Mouse (Mus musculus) neural tube, embryonic 11.5 days (tissue): ENCODE measurements around the gene Fam227b. TPM values are rescaled to one million over a fixed set of nuclear protein-coding genes. Genes with fewer than 3 reads are reported as not detected.

Experiments used
- ATAC-seq: fragments of 200-750 bp; cut with Nextera tagmentation; 2 replicates; pipeline ENCODE4 v1.8.0; 2017; ENCODE audit warnings: moderate number of reproducible peaks, mild to moderate bottlenecking, moderate TSS enrichment, moderate library complexity; ENCODE audit not compliant: insufficient read depth, low FRiP score, low TSS enrichment
- DNase-seq: peaks from one replicate; pipeline ENCODE4 v3.0.0-alpha.2; 2015; ENCODE audit warnings: low spot score
- H3K27ac ChIP-seq: fragments of 300-500 bp; sonication (generic); 2 replicates; pipeline ENCODE4 v1.5.1; 2014; ENCODE audit warnings: low read depth, mild to moderate bottlenecking, low read length
- H3K27me3 ChIP-seq: fragments of 300-500 bp; sonication (generic); 2 replicates; pipeline ENCODE4 v1.6.1; 2014; ENCODE audit warnings: mild to moderate bottlenecking, low read length, mixed read lengths; ENCODE audit not compliant: control insufficient read depth, insufficient read depth
- H3K36me3 ChIP-seq: fragments of 300-500 bp; sonication (generic); 2 replicates; pipeline ENCODE4 v1.6.1; 2014; ENCODE audit warnings: mild to moderate bottlenecking, low read length, moderate library complexity, mixed read lengths; ENCODE audit not compliant: control insufficient read depth, insufficient read depth
- H3K4me1 ChIP-seq: fragments of 300-500 bp; sonication (generic); 2 replicates; pipeline ENCODE4 v1.6.1; 2014; ENCODE audit warnings: low read length, mixed read lengths; ENCODE audit not compliant: control insufficient read depth, insufficient read depth
- H3K4me2 ChIP-seq: fragments of 300-500 bp; sonication (generic); 2 replicates; pipeline ENCODE4 v1.6.1; 2014; ENCODE audit warnings: low read depth, mild to moderate bottlenecking, moderate library complexity
- H3K4me3 ChIP-seq: fragments of 300-500 bp; sonication (generic); 2 replicates; pipeline ENCODE4 v1.5.1; 2014; ENCODE audit warnings: low read depth, low read length
- H3K9ac ChIP-seq: fragments of 300-500 bp; sonication (generic); 2 replicates; pipeline ENCODE4 v1.6.1; 2014; ENCODE audit warnings: mild to moderate bottlenecking, low read length
- H3K9me3 ChIP-seq: fragments of 300-500 bp; sonication (generic); 2 replicates; pipeline ENCODE4 v1.6.1; 2016; ENCODE audit warnings: low read length; ENCODE audit not compliant: control insufficient read depth
- WGBS: fragments of 180-500 bp; shearing (Covaris S2); extraction: QIAGEN DNeasy Blood & Tissue Kit; methylation state at CpG from one replicate; pipeline ENCODE4 v1.1.7; 2014; 5-methylcytosine and 5-hydroxymethylcytosine counted together
- polyA plus RNA-seq: library from polyadenylated mRNA; unstranded; fragments of >200 nt; fragmentation: Nextera tagmentation; extraction: Ambion mirVana; gene quantifications from 2 replicates; pipeline ENCODE4 v1.2.1, GENCODE M21; 2014

Gene Fam227b
- polyA plus RNA-seq, 1 experiment from 2014 or later: not detected

- Histone ChIP-seq H3K9me3 (no peaks in the 10 kb centered on the region), H3K27ac (no peak overlapping the region), H3K4me1 (no peaks in the 10 kb centered on the region), H3K4me3 (no peak overlapping the region), H3K4me2 (no peak overlapping the region), H3K9ac (no peak overlapping the region), H3K27me3 (no peaks in the 10 kb centered on the region), H3K36me3 (no peaks in the 10 kb centered on the region)
- 67% methylated on average over 5 of the region's 5 CpGs for WGBS
- DNase-seq (no peak), ATAC-seq (no peak)
Measured at GRCm38 (mm10) chr2:125975808-125976345, 175.9 kb downstream of the Fam227b start.

GRCm38 (mm10) chr2:125975206-125975605 is 176.6 kb downstream of the Fam227b start:
- no peak for ATAC-seq
- WGBS: 90% methylated on average over 10 of the region's 10 CpGs
- no peak overlapping the region for H3K27ac ChIP-seq
- H3K9ac ChIP-seq: no peak overlapping the region
- H3K9me3 ChIP-seq: no peaks in the 10 kb centered on the region
- H3K27me3 ChIP-seq: no peaks in the 10 kb centered on the region
- no peak overlapping the region for H3K4me3 ChIP-seq
- H3K36me3 ChIP-seq: no peaks in the 10 kb centered on the region
- no peaks in the 10 kb centered on the region for H3K4me1 ChIP-seq
- no peak overlapping the region for H3K4me2 ChIP-seq
- no peak for DNase-seq

DNA sequence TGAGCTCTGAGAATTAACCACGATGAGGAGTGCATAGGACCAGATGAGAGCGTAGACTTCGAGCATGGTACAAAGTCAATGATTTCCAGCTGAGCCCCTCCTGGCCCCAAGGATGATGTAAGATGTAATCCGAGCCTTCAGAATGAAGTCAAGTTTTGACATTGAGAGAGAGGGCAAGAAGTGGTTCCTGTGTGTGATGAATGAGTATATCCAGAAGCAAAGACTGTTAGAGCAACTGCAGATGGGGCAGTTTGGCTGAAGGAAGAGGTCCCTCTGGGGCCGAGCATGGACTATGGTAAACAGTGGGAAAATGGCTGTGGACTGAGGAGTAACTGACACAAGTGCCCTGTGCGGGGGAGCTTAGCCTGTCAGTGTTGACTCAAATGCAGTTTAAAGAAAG is 178.6 kb downstream of the Fam227b start:
- DNase-seq (no peak), ATAC-seq (no peak)
- no peak overlapping the region for H3K27ac ChIP-seq
- no peaks in the 10 kb centered on the region for H3K27me3 ChIP-seq
- H3K4me3 ChIP-seq: no peak overlapping the region
- H3K9me3 ChIP-seq: no peaks in the 10 kb centered on the region
- no peak overlapping the region for H3K4me2 ChIP-seq
- H3K9ac ChIP-seq: no peak overlapping the region
- no peaks in the 10 kb centered on the region for H3K36me3 ChIP-seq
- H3K4me1 ChIP-seq: no peaks in the 10 kb centered on the region
- WGBS: 58% methylated on average over 6 of the region's 6 CpGs

- ATAC-seq (no peak), DNase-seq (no peak)
- Histone ChIP-seq H3K4me3 (no peak overlapping the region), H3K9me3 (no peaks in the 10 kb centered on the region), H3K4me2 (no peak overlapping the region), H3K27ac (no peak overlapping the region), H3K4me1 (no peaks in the 10 kb centered on the region), H3K27me3 (no peaks in the 10 kb centered on the region), H3K9ac (no peak overlapping the region), H3K36me3 (no peaks in the 10 kb centered on the region)
- WGBS: 100% methylated on average over 1 of the region's 1 CpGs
Measured at GRCm38 (mm10) chr2:125968811-125969210, 183.0 kb downstream of the Fam227b start.

DNA sequence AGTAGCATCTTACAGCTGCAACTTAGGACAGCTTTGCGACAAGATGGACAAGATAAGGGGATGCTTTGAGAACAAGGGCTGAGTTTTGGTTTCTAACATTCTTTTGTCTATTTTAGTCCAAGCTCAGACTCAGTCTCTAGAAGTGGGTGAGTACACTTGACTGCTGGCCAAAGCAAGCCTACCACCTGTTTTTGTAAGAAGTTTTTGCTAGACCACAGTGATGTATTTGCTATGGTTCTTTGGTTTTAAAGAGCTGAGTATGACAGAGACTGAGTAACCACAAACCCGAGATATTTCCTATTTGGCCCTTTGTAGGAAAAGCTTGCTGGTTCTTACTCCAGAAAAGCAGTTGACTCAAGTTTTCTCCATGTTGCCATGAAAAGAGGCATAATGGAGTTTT is 203.6 kb downstream of the Fam227b start:
- ATAC-seq (no peak), DNase-seq (no peak)
- Histone ChIP-seq H3K4me1 (no peaks in the 10 kb centered on the region), H3K27ac (no peak overlapping the region), H3K4me3 (no peak overlapping the region), H3K4me2 (no peak overlapping the region), H3K36me3 (no peaks in the 10 kb centered on the region), H3K27me3 (no peaks in the 10 kb centered on the region), H3K9ac (no peak overlapping the region), H3K9me3 (no peaks in the 10 kb centered on the region)
- WGBS: 88% methylated on average over 2 of the region's 2 CpGs

- Histone ChIP-seq H3K27ac (no peak overlapping the region), H3K4me1 (no peaks in the 10 kb centered on the region), H3K4me3 (no peak overlapping the region), H3K9me3 (no peaks in the 10 kb centered on the region), H3K9ac (no peak overlapping the region), H3K27me3 (no peaks in the 10 kb centered on the region), H3K36me3 (no peaks in the 10 kb centered on the region), H3K4me2 (no peak overlapping the region)
- no peak for ATAC-seq
- DNase-seq: no peak
- WGBS: 82% methylated on average over 1 of the region's 1 CpGs
Measured at GRCm38 (mm10) chr2:125943301-125943700, 208.5 kb downstream of the Fam227b start.

DNA sequence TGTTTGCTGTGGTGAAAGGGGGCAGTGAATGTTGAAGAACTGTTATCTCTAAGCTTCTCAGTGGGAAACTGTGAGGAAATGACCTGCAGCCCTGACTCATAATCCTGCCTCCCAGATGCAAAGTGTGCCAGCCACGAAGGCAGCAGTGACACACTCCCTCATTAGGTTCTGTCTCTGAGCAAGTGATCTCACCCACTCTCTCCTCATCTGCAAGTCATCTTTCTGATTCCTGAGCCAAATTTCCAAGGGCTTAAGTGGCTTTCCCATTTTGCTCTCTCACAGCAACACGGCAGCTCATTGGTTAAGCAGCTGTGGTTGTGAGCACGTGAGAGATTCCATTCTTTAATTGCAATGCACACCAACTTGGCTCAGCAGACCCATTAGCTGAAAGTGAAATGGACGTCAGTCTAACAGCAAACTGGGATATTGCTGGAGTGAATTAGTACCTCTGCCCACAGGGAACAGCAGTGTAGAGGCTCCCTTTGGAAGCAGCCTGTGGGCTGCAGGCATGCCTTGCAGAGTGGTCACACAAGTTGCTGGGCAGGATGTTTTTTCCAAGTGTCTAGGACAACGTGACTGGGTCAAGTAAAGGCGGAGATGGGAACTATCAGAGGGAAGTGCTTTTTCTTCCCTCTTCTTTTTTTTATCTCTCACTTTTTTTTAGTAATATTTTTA is 210.6 kb downstream of the Fam227b start:
- ATAC-seq (no peak), DNase-seq (no peak)
- 74% methylated on average over 6 of the region's 6 CpGs for WGBS

GRCm38 (mm10) chr2:125938993-125939642 is 212.7 kb downstream of the Fam227b start:
- WGBS: 87% methylated on average over 6 of the region's 6 CpGs
- H3K4me3 ChIP-seq: no peak overlapping the region
- no peak overlapping the region for H3K4me2 ChIP-seq
- H3K4me1 ChIP-seq: no peaks in the 10 kb centered on the region
- H3K27me3 ChIP-seq: no peaks in the 10 kb centered on the region
- H3K36me3 ChIP-seq: no peaks in the 10 kb centered on the region
- ATAC-seq: no peak
- no peak for DNase-seq
- no peak overlapping the region for H3K27ac ChIP-seq
- no peak overlapping the region for H3K9ac ChIP-seq
- H3K9me3 ChIP-seq: no peaks in the 10 kb centered on the region

More for the DNA sequence above, 210.6 kb downstream of the Fam227b start:
- no peaks in the 10 kb centered on the region for H3K27me3 ChIP-seq
- H3K4me3 ChIP-seq: no peak overlapping the region
- no peaks in the 10 kb centered on the region for H3K36me3 ChIP-seq
- H3K4me1 ChIP-seq: no peaks in the 10 kb centered on the region
- H3K27ac ChIP-seq: no peak overlapping the region
- H3K4me2 ChIP-seq: no peak overlapping the region
- H3K9me3 ChIP-seq: no peaks in the 10 kb centered on the region
- no peak overlapping the region for H3K9ac ChIP-seq

GRCm38 (mm10) chr2:125936396-125936795 is 215.4 kb downstream of the Fam227b start:
- 52% methylated on average over 5 of the region's 5 CpGs for WGBS
- H3K9me3 ChIP-seq: no peaks in the 10 kb centered on the region
- H3K36me3 ChIP-seq: no peaks in the 10 kb centered on the region
- no peak overlapping the region for H3K4me2 ChIP-seq
- H3K4me1 ChIP-seq: no peaks in the 10 kb centered on the region
- H3K27me3 ChIP-seq: no peaks in the 10 kb centered on the region
- no peak for ATAC-seq
- no peak overlapping the region for H3K27ac ChIP-seq
- no peak overlapping the region for H3K9ac ChIP-seq
- H3K4me3 ChIP-seq: no peak overlapping the region
- DNase-seq: no peak
